Mouse (Mus musculus) gastrocnemius, adult 2 months (tissue): ENCODE data around the gene Slc37a3. TPM values are rescaled to one million over a fixed set of nuclear protein-coding genes. Genes with fewer than 3 reads are reported as not detected.
"Not testable (repeated sequence)": the region's sequence is repeated elsewhere in the genome, so short reads cannot be mapped to it uniquely, and the experiment has no call there.

Experiments used
- DNase-seq: peaks from one replicate; pipeline ENCODE4 v3.0.0; 2022
- H3K27ac ChIP-seq: fragments of 200-600 bp; 2 replicates; pipeline ENCODE4 v1.8.1; 2022; ENCODE audit warnings: mild to moderate bottlenecking
- H3K4me3 ChIP-seq: fragments of 200-600 bp; 2 replicates; pipeline ENCODE4 v1.8.1; 2022; ENCODE audit warnings: mild to moderate bottlenecking, moderate library complexity
- CTCF ChIP-seq: fragments of 200-600 bp; IDR thresholded peaks from 2 replicates; pipeline ENCODE4 v1.8.1; 2022; ENCODE audit warnings: antibody characterized with exemption, mild to moderate bottlenecking, moderate library complexity
- intact Hi-C: fragments of 180-260 bp; cut with DNase I; formaldehyde crosslinking; loops from one replicate; pipeline ENCODE4 v1.15.1; 2025
- long read RNA-seq, 2 experiments: library from polyadenylated mRNA; stranded (forward); transcript quantifications; one replicate each; pipeline ENCODE4 v2.0.0; 2021
- total RNA-seq, 2 experiments: library from RNA; stranded (reverse); gene quantifications; 2 replicates each; pipeline ENCODE4 v1.2.3; 2021

Slc37a3 gene
- 10 to 100 TPM; 14.2 to 15.9 TPM for total RNA-seq
- long read RNA-seq, experiment 1, full-length matches to known transcripts: 17 of 23 reads
- long read RNA-seq, experiment 1, partial matches to known transcripts: 0 of 23 reads
- long read RNA-seq, experiment 1, other reads (novel, unspliced or antisense): 6 of 23 reads
- long read RNA-seq, experiment 2, full-length matches to known transcripts: 7 of 12 reads
- long read RNA-seq, experiment 2, partial matches to known transcripts: 1 of 12 reads
- long read RNA-seq, experiment 2, other reads (novel, unspliced or antisense): 4 of 12 reads

DNA sequence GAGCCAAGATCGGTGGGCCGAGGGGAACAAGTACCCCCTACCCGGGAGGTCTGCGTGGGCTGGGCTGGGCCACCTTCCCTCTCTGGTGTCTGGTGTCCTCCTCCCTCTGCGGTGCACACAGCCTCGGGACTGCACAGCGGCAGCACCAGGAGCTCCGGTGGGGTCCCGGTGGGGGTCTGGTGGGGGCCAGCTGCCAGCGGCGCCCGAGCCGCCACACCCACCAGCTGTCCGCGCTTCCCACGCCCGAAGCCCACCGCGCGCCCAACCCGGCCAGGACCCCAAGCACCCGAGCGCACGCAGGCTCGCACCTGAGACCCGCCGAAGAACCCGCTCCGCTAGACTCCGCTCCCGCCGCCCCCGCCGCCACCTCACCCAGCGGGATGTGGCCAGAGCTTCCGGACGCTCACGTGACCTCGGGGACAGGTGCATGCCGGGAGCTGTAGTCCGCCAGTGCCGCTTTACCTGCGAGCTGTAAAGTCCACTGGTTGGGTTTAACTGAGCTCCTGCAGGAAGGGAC is at the start of gene Slc37a3:
Gene Slc37a3, minus strand, starts transcription at position 365 of the 517 bp plus-strand sequence.
- Histone ChIP-seq H3K27ac (peak within 1 kb of the TSS; percentile 92), H3K4me3 (peak within 1 kb of the TSS; percentile 86)
- TF ChIP-seq CTCF: no peak
- DNase-seq: peak; percentile 92
- intact Hi-C loops: no loop called here

DNA sequence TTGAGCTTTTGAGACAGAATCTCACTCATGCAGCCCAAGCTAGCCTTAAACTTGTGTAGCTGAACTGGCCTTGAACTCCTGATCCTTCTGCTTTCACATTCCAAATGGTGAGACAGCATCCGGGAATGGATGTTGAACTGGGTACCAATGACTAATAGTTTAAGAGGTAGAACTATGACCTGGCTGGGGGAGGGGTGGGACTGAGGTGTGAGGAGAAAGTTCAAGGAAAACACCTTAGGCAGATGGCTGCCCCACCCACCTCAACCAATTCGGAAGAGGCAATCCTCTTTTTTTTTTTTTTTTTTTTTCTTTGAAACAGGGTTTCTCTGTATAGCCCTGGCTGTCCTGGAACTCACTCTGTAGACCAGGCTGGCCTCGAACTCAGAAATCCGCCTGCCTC is 49.2 kb upstream of the Slc37a3 start:
- TF ChIP-seq CTCF: no peak
- DNase-seq: no peak
- Histone ChIP-seq H3K27ac (no peak overlapping the region), H3K4me3 (no peak overlapping the region)
- intact Hi-C loops: no loop called here

DNA sequence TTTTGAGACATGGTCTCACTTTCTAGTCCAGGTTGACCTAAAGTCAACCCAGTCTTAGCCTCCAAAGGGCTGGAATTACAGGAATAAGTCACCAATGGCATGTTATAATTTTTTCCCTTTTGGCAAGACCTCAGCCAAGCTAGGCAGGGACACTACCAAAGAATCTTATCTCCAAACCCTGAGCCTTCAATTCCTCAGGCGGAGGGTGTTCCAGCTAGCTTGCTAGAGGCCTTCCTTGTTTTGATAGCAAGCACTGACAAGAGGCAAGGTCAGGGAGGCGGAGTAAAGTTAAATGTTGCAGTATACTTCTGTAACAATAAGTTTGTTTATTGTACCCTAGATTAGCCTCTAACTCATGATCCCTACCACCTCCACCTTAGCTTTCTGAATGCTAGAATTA is 47.7 kb upstream of the Slc37a3 start:
- no peak for TF ChIP-seq CTCF
- DNase-seq: no peak
- Histone ChIP-seq H3K4me3 (no peak overlapping the region), H3K27ac (no peak overlapping the region)
- intact Hi-C loops: no loop called here

DNA sequence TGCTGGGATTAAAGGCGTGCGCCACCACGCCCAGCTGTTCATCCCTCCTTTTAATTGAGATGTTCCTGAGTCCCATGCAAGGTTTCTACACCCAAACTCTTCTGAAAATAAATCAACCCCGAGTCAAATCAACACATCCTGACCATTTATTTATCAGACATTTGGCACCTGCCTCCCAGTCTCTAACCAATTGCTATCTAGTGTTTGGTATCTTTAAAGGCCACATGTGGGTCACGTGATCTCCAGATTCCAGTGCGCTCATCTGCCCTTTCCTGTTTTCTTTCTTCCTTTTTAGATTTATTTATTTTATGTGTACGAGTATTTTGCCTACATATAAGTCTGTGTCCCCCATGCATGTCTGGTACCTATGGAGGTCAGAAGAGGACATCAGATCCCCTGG is 46.2 kb upstream of the Slc37a3 start:
- no peak overlapping the region for H3K4me3 ChIP-seq
- TF ChIP-seq CTCF: no peak
- DNase-seq: no peak
- H3K27ac ChIP-seq: no peak overlapping the region
- intact Hi-C loops: no loop called here

DNA sequence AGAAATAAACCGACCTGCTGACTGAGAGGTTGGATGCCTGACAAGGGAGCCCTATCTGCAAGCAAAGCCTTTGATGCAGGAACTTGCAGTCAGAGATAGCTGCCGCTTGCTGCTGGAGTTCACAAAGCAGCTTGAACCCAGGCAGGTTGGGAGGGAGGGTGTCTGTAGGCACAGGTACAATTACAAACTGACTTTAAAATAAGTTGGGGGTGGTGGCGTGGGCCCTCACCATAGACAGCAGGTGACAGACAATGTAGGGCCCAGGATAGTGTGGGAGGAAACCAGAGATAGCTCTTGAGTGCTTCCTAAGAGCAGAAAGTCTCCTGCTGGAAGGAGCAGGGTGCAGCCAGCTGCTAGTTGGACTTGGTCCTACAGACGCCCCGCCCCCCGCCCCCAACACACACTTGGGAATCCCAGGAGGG is 45.7 kb upstream of the Slc37a3 start:
- no peak overlapping the region for H3K4me3 ChIP-seq
- no peak for DNase-seq
- TF ChIP-seq CTCF: no peak
- intact Hi-C loops: no loop called here
- H3K27ac ChIP-seq: no peak overlapping the region

DNA sequence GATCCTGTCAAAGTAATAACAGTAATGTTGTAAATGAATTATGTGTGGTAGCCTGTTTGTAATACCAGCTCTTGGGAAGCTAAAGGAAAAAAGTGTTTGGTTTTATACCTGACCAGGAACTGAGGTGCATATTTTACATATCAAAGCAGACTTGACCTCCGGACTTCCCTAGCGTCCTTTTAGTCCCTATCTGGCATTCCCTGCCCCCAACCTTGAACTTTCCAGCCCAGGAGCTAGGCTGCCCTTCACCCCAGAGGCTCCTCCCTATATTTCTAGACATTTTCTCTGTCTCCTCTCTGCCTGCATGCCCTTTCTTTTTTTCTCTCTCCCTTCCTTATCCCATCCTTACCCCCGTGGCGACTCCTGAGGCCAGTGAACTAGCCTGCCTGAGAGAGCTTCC is 43.4 kb upstream of the Slc37a3 start:
- Histone ChIP-seq H3K4me3 (no peak overlapping the region), H3K27ac (no peak overlapping the region)
- intact Hi-C loops: loop anchor here (1.0 kb wide), 1 partner anchor 13 kb away; no protein-coding TSS in a partner anchor
- DNase-seq: no peak
- TF ChIP-seq CTCF: no peak

DNA sequence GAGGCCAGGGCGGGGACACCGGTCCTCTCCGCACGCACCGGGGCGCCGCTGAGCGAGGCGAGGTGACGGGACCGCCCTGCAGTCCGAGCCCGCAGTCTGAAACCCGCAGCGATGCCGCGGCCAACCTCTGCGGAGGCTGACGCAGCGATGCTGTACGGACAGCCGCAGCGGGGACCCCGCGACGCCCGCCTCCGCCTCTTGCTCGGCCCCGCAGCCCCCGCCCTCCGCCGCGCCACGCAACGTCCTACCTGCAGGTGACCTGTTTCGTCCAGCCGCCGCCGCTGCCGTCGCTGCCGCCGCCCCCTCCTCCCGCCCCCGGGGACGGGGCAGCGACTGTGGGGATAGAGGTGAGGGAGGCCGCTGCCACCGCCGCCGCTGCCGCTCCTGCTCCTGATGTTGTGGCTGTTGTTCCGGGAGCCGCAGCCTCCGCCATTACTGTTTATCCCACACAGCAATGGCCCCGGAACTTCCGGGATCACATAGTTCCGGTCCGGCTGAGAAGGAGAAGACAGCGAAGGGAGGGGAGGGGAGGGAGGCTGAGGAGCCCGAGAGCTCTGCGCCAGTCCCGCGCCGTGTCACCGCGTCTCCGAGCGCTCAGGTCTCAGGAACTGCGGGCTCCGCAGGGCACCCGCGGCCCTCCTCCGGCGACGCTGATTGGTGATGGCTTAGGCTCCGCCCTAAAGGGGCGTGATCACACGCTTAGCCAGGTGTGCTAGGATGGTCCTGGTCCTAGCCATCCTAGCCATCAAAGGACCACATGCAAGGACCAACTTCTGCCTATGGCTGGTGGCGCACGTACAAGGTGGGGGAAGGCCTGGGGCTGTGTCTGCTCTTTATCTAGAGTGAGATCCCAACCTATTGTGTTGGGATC is 42.6 kb upstream of the Slc37a3 start, which contains the start of gene Mkrn1:
Gene Mkrn1, minus strand, starts transcription at position 612 of the 871 bp plus-strand sequence.
- Histone ChIP-seq H3K4me3 (peak within 1 kb of the TSS; percentile 84), H3K27ac (peak within 1 kb of the TSS; percentile 84)
- DNase-seq: peak; percentile 74
- intact Hi-C loops: loop anchor here (1.0 kb wide), 1 partner anchor 14 kb away; no protein-coding TSS in a partner anchor
- TF ChIP-seq CTCF: no peak

DNA sequence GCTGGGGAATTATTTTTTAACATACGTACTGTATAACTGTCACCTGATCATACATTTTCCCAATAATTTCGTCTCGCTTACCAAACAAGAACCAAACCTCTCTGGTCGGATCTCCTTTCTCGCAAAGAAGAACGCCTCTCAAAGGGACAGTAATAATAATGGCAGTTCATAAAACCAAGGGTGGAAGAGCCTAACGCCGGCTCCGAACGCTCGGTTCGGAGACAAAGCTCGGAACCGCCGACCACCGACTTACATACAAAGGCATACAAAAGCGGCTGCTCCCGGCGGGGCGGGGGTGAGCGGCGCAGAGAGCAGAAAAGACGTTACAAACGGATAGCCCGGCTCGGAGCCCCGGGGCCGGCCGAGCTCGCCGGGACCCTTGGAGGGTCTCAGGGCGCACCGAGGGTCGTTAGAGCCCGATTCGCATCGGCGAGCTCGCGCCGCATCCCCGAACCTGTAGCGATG is 41.9 kb upstream of the Slc37a3 start:
- TF ChIP-seq CTCF: no peak
- intact Hi-C loops: no loop called here
- DNase-seq: no peak
- Histone ChIP-seq H3K27ac (peak overlapping the region; percentile 84), H3K4me3 (peak overlapping the region; percentile 84)

DNA sequence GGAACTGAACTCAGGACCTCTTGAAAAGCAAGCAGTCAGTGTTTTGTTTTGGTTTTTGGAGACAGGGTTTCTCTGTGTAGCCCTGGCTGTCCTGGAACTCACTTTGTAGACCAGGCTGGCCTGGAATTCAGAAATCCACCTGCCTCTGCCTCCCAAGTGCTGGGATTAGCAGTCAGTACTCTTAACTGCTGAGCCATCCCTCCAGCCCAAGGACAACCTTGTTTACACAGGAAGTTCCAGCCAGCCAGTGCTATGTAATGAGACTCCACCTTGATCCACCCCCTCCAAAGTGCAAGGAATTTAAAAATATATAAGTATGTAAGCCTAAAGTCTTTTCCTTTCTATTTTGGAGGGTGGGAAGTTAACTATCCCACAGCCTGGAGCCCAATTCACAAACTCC is 39.2 kb upstream of the Slc37a3 start:
- DNase-seq, H3K4me3 ChIP-seq, intact Hi-C loops, H3K27ac ChIP-seq: not testable (repeated sequence)

DNA sequence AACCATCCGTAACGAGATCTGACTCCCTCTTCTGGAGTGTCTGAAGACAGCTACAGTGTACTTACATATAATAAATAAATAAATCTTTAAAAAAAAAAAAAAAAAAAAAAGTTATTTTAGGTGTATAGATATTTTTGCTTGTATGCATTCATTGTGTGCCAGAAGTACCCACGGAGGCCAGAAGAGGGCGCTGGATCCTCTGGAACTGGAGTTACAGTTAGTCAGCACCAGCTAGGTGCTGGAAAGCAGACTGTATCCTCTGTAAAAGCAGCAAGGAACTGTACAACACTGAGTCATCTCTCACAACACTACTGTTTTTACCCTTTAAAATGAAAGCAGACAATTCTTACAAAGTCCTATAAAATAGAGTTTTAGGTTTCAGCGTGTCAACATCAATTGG is 38.3 kb upstream of the Slc37a3 start:
- DNase-seq: peak; percentile 66

DNA sequence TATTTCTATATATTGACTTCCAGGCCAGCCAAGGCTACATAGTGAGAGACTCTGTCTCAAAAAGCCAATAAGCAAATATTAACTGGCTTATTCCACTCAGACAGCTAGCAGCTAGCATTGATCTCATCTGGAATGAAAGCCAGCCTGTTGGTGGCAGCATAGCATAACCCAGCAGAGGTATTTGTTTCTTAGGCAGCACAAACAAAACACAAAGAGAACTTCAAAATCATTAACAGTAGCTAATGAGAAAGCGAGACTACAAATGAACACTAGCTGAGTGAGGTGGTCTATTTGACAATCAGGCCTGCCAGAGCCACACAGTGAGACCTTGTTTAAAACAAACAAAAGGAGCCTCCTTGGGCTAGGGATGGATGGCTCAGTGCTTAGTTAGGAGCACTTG is 36.6 kb upstream of the Slc37a3 start:
- intact Hi-C loops: no loop called here
- no peak overlapping the region for H3K4me3 ChIP-seq
- no peak overlapping the region for H3K27ac ChIP-seq
- peak; percentile 15; the same call in 1 of the 2 replicates for TF ChIP-seq CTCF
- DNase-seq: no peak

More for the DNA sequence above, 38.3 kb upstream of the Slc37a3 start:
- no peak overlapping the region for H3K4me3 ChIP-seq
- intact Hi-C loops: no loop called here
- peak; percentile 58 for TF ChIP-seq CTCF
- no peak overlapping the region for H3K27ac ChIP-seq

DNA sequence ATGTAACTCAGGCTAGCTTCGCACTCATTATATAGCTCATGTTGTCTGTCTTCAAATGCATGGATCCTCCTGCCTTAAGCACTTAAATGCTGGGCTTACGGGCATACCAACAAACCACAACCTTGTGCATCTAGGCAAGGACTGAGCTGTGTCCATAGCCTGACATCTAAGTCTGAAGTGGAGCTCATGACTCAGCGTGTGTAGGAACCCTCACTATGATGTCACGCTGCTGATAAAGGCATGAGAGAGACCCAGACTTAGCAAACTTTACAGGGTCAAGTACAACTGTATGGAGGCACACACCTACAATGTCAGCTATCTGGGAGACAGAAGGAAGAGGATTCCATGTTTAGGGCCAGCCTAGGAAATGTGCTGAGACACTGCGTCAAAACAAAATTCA is 29.0 kb upstream of the Slc37a3 start:
- intact Hi-C loops: no loop called here
- no peak for TF ChIP-seq CTCF

DNA sequence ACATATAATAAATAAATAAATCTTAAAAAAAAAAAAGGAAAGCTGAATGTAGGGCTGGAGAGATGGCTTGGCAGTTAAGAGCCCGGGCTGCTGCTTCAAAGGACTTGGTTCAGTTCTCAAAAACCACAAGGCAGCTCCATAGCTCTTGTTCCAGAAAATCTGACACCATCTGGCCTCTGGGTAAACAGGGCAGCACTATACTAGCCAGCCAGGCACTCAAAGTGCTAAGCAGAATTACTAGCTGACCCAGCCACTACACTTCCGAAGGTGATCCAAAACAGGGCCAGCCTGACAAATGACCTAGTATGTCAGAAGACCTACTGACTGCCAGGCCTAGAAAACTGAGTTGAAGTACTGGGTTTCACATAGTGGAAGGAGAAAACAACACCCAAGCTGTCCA is 25.7 kb upstream of the Slc37a3 start:
- DNase-seq: peak; percentile 64
- Histone ChIP-seq H3K4me3 (no peak overlapping the region), H3K27ac (peak overlapping the region; percentile 71)
- TF ChIP-seq CTCF: no peak
- intact Hi-C loops: no loop called here

More for the DNA sequence above, 29.0 kb upstream of the Slc37a3 start:
- H3K4me3 ChIP-seq: no peak overlapping the region
- no peak for DNase-seq
- no peak overlapping the region for H3K27ac ChIP-seq
